Mouse (Mus musculus): ENCODE data around the gene Trat1. TPM values are rescaled to one million over a fixed set of nuclear protein-coding genes. Genes with fewer than 3 reads are reported as not detected.

The Trat1 gene
- not detected in 2 replicates for polyA plus RNA-seq (2016; fragmentation: Nextera tagmentation; extraction: Ambion mirVana)

DNA sequence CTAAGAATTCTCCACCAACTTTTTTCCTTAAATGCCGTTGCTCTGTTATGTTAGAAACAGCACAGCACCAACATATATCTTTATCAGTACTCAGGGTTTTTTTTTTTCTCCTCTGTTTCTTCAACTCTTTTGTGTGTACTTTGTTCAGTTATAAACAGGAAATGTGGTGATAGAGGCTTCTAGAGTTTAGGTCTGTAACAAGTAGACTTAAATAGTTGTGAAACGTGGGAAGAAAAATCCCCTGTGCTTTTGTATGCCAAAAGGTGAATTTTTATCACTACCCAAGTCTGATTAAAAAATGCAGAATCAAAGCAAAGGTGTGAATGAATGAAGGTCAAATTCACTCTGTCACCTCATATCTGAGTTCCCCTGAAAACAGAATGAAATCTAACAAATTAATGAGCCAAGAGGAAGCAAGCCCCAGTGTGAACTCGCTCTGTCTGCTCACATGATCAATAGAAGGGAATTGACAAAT, at the start of gene Trat1:
Gene Trat1 (minus strand): TSS at position 51 of the 475 bp plus-strand sequence.
- no peaks in the 10 kb centered on the region for H3K36me3 ChIP-seq
- no peak within 1 kb of the TSS for H3K27ac ChIP-seq
- WGBS: 71% methylated on average over 3 of the region's 3 CpGs
- H3K27me3 ChIP-seq (ENCODE audit: insufficient read depth, poor library complexity, severe bottlenecking): no peaks in the 10 kb centered on the region
- H3K4me3 ChIP-seq: no peak within 1 kb of the TSS
- H3K9me3 ChIP-seq: no peaks in the 10 kb centered on the region
- DNase-seq (ENCODE audit: low spot score): no peak
- H3K4me1 ChIP-seq: no peaks in the 10 kb centered on the region

DNA sequence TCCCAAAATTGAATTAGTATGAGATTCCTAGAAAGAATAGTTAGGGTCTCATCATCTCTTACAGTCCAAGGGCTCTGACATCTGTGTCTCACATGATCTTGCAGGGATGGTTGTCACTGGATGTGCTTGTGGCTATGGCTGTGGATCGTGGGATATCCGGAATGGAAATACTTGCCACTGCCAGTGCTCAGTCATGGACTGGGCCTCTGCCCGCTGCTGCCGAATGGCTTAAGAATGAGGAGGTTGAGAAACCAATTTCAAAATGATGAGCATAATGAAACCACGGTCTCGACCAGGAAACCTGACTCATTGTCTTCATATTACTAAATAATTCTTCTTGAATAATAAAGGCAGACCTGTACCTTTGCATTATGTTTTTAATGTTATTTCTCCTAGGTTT, 46.7 kb upstream of the Trat1 start:
- DNase-seq (ENCODE audit: low spot score): no peak
- H3K4me1 ChIP-seq: no peaks in the 10 kb centered on the region
- no peaks in the 10 kb centered on the region for H3K36me3 ChIP-seq
- no peak overlapping the region for H3K4me3 ChIP-seq
- 86% methylated on average over 6 of the region's 6 CpGs for WGBS
- H3K27me3 ChIP-seq (ENCODE audit: insufficient read depth, poor library complexity, severe bottlenecking): no peaks in the 10 kb centered on the region
- no peak overlapping the region for H3K27ac ChIP-seq
- no peaks in the 10 kb centered on the region for H3K9me3 ChIP-seq

DNA sequence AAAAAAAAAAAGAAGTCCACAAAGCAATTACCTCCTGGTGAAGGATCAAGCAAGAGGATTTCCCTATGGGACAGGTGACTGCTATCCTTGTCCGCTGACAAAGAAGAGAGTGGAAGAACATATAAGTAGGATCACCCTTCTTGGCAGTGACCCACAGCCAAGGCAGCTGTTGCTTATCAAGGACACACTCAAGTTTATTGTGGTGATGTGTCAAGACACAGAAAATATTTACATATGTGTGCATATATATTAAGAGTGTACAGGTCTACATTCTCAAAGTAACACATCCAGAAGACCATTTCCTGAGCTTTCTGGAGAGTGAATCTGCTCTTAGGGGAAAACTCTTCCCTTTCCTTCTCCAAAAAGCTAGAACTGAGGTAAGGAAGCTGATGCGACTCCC, 44.9 kb upstream of the Trat1 start, which contains the start of gene Retnlb:
Gene Retnlb (plus strand): TSS at position 162 of the 400 bp plus-strand sequence.
- no peaks in the 10 kb centered on the region for H3K9me3 ChIP-seq
- no peaks in the 10 kb centered on the region for H3K27me3 ChIP-seq (ENCODE audit: insufficient read depth, poor library complexity, severe bottlenecking)
- no peaks in the 10 kb centered on the region for H3K4me1 ChIP-seq
- 91% methylated on average over 2 of the region's 2 CpGs for WGBS
- no peak within 1 kb of the TSS for H3K27ac ChIP-seq
- H3K36me3 ChIP-seq: no peaks in the 10 kb centered on the region
- H3K4me3 ChIP-seq: no peak within 1 kb of the TSS
- DNase-seq (ENCODE audit: low spot score): no peak

GRCm38 (mm10) chr16:48811881-48812436, 40.1 kb upstream of the Trat1 start:
- DNase-seq (ENCODE audit: low spot score): no peak
- Histone ChIP-seq H3K27me3 (ENCODE audit: insufficient read depth, poor library complexity, severe bottlenecking) (no peaks in the 10 kb centered on the region), H3K9me3 (no peaks in the 10 kb centered on the region), H3K36me3 (no peaks in the 10 kb centered on the region), H3K27ac (no peak overlapping the region), H3K4me3 (no peak overlapping the region), H3K4me1 (no peaks in the 10 kb centered on the region)
- WGBS: 77% methylated on average over 7 of the region's 7 CpGs

DNA sequence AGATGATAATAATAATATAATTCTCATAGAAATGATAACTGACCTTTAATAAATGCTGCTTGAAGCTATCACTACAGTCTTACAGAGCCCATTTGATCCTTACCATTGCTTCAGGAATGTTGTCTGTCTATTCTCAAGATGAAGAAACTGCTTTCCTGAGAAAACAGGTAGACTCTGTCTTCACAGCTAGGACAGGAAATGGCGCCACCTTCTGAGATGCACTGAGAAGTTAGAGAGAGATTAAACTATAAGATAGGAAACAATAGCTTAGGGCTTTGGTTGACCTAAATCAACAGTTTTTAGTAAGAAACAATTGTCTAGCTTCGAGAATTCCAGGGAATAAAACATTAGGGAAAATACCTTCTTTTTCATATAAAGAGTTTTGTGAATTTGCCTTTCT, 37.6 kb upstream of the Trat1 start:
- no peaks in the 10 kb centered on the region for H3K36me3 ChIP-seq
- no peaks in the 10 kb centered on the region for H3K27me3 ChIP-seq (ENCODE audit: insufficient read depth, poor library complexity, severe bottlenecking)
- DNase-seq (ENCODE audit: low spot score): no peak
- H3K4me3 ChIP-seq: no peak overlapping the region
- no peak overlapping the region for H3K27ac ChIP-seq
- 45% methylated on average over 2 of the region's 2 CpGs for WGBS
- H3K9me3 ChIP-seq: no peaks in the 10 kb centered on the region
- H3K4me1 ChIP-seq: no peaks in the 10 kb centered on the region

GRCm38 (mm10) chr16:48806521-48806920, 34.7 kb upstream of the Trat1 start:
- H3K4me3 ChIP-seq: no peak overlapping the region
- H3K36me3 ChIP-seq: no peaks in the 10 kb centered on the region
- H3K4me1 ChIP-seq: no peaks in the 10 kb centered on the region
- no peak for DNase-seq (ENCODE audit: low spot score)
- no peaks in the 10 kb centered on the region for H3K9me3 ChIP-seq
- WGBS: 76% methylated on average over 1 of the region's 1 CpGs
- no peak overlapping the region for H3K27ac ChIP-seq
- no peaks in the 10 kb centered on the region for H3K27me3 ChIP-seq (ENCODE audit: insufficient read depth, poor library complexity, severe bottlenecking)

DNA sequence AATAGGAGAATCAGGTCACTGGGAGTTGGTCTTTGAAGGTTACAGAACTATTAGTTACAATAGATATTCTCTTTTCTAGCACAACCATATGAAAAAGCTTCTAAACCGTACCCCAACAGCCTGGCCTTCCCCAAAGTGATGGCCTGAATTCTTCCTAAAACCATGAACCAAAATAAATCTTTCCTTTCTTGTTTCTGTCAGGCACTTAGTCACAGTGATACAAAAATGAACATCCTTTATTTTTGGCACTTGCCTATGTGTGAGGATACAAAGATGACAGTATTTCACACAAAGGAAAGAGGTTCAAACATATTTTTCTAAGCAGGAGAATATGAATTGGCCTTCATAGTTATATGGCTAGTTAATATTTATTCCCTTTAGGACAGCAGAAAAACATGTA, 33.6 kb upstream of the Trat1 start:
- no peaks in the 10 kb centered on the region for H3K4me1 ChIP-seq
- no peak overlapping the region for H3K27ac ChIP-seq
- H3K9me3 ChIP-seq: no peaks in the 10 kb centered on the region
- no peaks in the 10 kb centered on the region for H3K36me3 ChIP-seq
- no peak overlapping the region for H3K4me3 ChIP-seq
- DNase-seq (ENCODE audit: low spot score): no peak
- WGBS: 76% methylated on average over 1 of the region's 1 CpGs
- H3K27me3 ChIP-seq (ENCODE audit: insufficient read depth, poor library complexity, severe bottlenecking): no peaks in the 10 kb centered on the region

GRCm38 (mm10) chr16:48800906-48801305, 29.1 kb upstream of the Trat1 start:
- DNase-seq (ENCODE audit: low spot score): no peak
- WGBS: 81% methylated on average over 2 of the region's 2 CpGs
- H3K27ac ChIP-seq: no peak overlapping the region
- no peaks in the 10 kb centered on the region for H3K36me3 ChIP-seq
- H3K27me3 ChIP-seq (ENCODE audit: insufficient read depth, poor library complexity, severe bottlenecking): no peaks in the 10 kb centered on the region
- no peaks in the 10 kb centered on the region for H3K4me1 ChIP-seq
- H3K9me3 ChIP-seq: no peaks in the 10 kb centered on the region
- H3K4me3 ChIP-seq: no peak overlapping the region

DNA sequence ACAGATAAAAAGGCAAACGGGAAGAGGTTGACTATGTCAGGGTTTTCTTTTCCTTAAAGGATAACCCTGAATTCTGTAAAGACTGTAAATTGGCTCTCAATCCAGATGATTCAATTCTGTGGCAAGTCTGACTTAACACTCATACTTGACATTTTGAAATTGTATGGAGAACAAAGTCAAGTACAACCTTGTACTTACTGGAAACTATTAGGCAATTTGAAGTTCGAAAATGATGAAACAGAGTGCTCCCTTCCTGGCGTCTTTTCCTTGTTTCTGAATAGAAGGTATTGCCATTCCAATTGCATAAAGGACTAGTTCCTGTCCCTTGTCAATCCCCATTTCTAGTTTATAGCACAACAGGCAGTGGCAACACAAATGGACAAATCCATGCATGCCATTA, 27.6 kb upstream of the Trat1 start:
- no peaks in the 10 kb centered on the region for H3K27me3 ChIP-seq (ENCODE audit: insufficient read depth, poor library complexity, severe bottlenecking)
- 77% methylated on average over 3 of the region's 3 CpGs for WGBS
- no peak overlapping the region for H3K27ac ChIP-seq

GRCm38 (mm10) chr16:48798285-48798684, 26.5 kb upstream of the Trat1 start:
- Histone ChIP-seq H3K27me3 (ENCODE audit: insufficient read depth, poor library complexity, severe bottlenecking) (no peaks in the 10 kb centered on the region), H3K27ac (no peak overlapping the region), H3K4me1 (no peaks in the 10 kb centered on the region), H3K36me3 (no peaks in the 10 kb centered on the region), H3K4me3 (no peak overlapping the region), H3K9me3 (no peaks in the 10 kb centered on the region)
- 18% methylated on average over 3 of the region's 3 CpGs for WGBS
- DNase-seq (ENCODE audit: low spot score): no peak

More for the DNA sequence above, 27.6 kb upstream of the Trat1 start:
- Histone ChIP-seq H3K9me3 (no peaks in the 10 kb centered on the region), H3K4me3 (no peak overlapping the region), H3K4me1 (no peaks in the 10 kb centered on the region), H3K36me3 (no peaks in the 10 kb centered on the region)
- DNase-seq (ENCODE audit: low spot score): no peak

DNA sequence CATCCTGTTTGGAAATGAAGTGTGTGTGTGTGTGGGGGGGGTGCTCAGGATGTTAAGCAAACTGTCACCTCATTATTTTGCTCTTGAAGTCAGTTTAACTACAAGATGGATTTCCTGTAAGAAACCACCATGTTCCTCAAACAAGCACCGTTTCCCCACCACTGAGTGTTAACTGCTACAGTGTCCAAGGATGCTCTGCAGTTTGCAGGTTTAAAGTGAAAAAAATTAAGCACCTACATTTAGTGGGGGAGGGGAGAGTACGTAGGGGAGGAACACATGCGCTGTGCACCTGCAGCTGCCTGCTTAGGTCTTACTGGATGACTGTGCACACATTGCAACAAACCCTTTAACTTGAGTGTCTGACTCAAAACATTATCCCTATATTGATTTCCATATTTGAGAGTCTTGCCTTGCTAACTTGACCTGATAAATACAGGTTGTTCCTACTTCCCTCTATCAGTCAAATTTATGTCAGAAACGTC, 16.9 kb upstream of the Trat1 start:
- WGBS: 77% methylated on average over 4 of the region's 4 CpGs
- H3K27ac ChIP-seq: no peak overlapping the region
- H3K4me1 ChIP-seq: no peaks in the 10 kb centered on the region
- H3K9me3 ChIP-seq: no peaks in the 10 kb centered on the region
- H3K27me3 ChIP-seq (ENCODE audit: insufficient read depth, poor library complexity, severe bottlenecking): no peaks in the 10 kb centered on the region
- DNase-seq (ENCODE audit: low spot score): no peak
- H3K36me3 ChIP-seq: no peaks in the 10 kb centered on the region
- H3K4me3 ChIP-seq: no peak overlapping the region

GRCm38 (mm10) chr16:48786258-48786657, 14.4 kb upstream of the Trat1 start:
- Histone ChIP-seq H3K4me3 (no peak overlapping the region), H3K4me1 (no peaks in the 10 kb centered on the region)
- DNase-seq (ENCODE audit: low spot score): no peak

DNA sequence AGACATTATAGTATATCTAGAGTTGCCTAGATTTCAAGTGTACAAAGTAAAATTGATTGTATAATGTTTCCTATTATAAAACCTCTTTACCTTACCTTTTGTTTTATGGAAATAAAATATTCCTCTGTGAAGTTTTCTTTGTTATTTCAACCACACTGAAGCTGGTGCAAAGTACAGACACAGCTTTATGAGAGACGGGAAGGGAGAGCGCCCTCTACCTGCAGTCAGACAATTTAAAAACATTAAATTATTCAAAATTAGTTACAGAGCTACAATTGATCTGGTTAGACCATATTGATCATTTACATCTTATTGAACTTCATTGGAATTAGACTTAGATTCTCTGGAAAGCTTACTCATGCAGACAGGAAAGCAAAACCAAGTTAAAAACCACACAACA, 5.4 kb upstream of the Trat1 start:
- H3K4me1 ChIP-seq: no peaks in the 10 kb centered on the region
- H3K27me3 ChIP-seq (ENCODE audit: insufficient read depth, poor library complexity, severe bottlenecking): no peaks in the 10 kb centered on the region
- no peaks in the 10 kb centered on the region for H3K36me3 ChIP-seq
- no peaks in the 10 kb centered on the region for H3K9me3 ChIP-seq
- WGBS: 63% methylated on average over 2 of the region's 2 CpGs
- H3K27ac ChIP-seq: no peak overlapping the region
- no peak for DNase-seq (ENCODE audit: low spot score)
- H3K4me3 ChIP-seq: no peak overlapping the region

More at GRCm38 (mm10) chr16:48786258-48786657, 14.4 kb upstream of the Trat1 start:
- Histone ChIP-seq H3K27me3 (ENCODE audit: insufficient read depth, poor library complexity, severe bottlenecking) (no peaks in the 10 kb centered on the region), H3K36me3 (no peaks in the 10 kb centered on the region), H3K27ac (no peak overlapping the region), H3K9me3 (no peaks in the 10 kb centered on the region)
- WGBS: 73% methylated on average over 3 of the region's 3 CpGs

- Histone ChIP-seq H3K4me1 (no peaks in the 10 kb centered on the region), H3K27me3 (ENCODE audit: insufficient read depth, poor library complexity, severe bottlenecking) (no peaks in the 10 kb centered on the region), H3K36me3 (no peaks in the 10 kb centered on the region), H3K27ac (no peak overlapping the region), H3K9me3 (no peaks in the 10 kb centered on the region), H3K4me3 (no peak overlapping the region)
- WGBS: 91% methylated on average over 3 of the region's 3 CpGs
- no peak for DNase-seq (ENCODE audit: low spot score)
Measured at GRCm38 (mm10) chr16:48769183-48769582, 2.6 kb downstream of the Trat1 start.
